Mouse (Mus musculus) heart, embryonic 14.5 days (tissue): Measurements from ENCODE around the gene Zbtb1. TPM values are rescaled to one million over a fixed set of nuclear protein-coding genes. Genes with fewer than 3 reads are reported as not detected.

ENCODE experiments used
- ATAC-seq: fragments of 200-750 bp; cut with Nextera tagmentation; 2 replicates; pipeline ENCODE4 v1.8.0; 2017; ENCODE audit warnings: low read depth, moderate TSS enrichment; ENCODE audit not compliant: insufficient number of reproducible peaks, insufficient read depth, low FRiP score
- H3K27ac ChIP-seq, 2 experiments: fragments of 200-500 bp in 1 of 2; fragments of 300-500 bp in 1 of 2; sonication (generic) in 1 of 2; replicated peaks in 1 of 2; 2 replicates each; pipeline ENCODE4 v1.5.1; 2012 to 2014; ENCODE audit warnings: low read depth in 2 of 2, low read length in 2 of 2, control low read depth in 1 of 2, mild to moderate bottlenecking in 1 of 2, mixed read lengths in 1 of 2; ENCODE audit not compliant: control insufficient read depth in 1 of 2, insufficient read depth in 1 of 2
- H3K27me3 ChIP-seq: fragments of 300-500 bp; sonication (generic); 2 replicates; pipeline ENCODE4 v1.6.1; 2014; ENCODE audit warnings: mild to moderate bottlenecking, low read length, control low read depth; ENCODE audit not compliant: control insufficient read depth, insufficient read depth
- H3K36me3 ChIP-seq: fragments of 300-500 bp; sonication (generic); 2 replicates; pipeline ENCODE4 v1.6.1; 2014; ENCODE audit warnings: mild to moderate bottlenecking, control low read depth, low read length, mixed read lengths; ENCODE audit not compliant: control insufficient read depth, insufficient read depth
- H3K4me1 ChIP-seq, 2 experiments: fragments of 200-500 bp in 1 of 2; fragments of 300-500 bp in 1 of 2; sonication (generic) in 1 of 2; 2 replicates each; pipeline ENCODE4 v1.6.1; 2012 to 2014; ENCODE audit warnings: low read length in 2 of 2, control low read depth in 1 of 2, mixed read lengths in 1 of 2; ENCODE audit not compliant: control insufficient read depth in 2 of 2, insufficient read depth in 2 of 2
- H3K4me2 ChIP-seq: fragments of 300-500 bp; sonication (generic); 2 replicates; pipeline ENCODE4 v1.6.1; 2014; ENCODE audit warnings: mild to moderate bottlenecking, low read length
- H3K4me3 ChIP-seq, 2 experiments: fragments of 200-500 bp in 1 of 2; fragments of 300-500 bp in 1 of 2; sonication (generic) in 1 of 2; 2 replicates each; pipeline ENCODE4 v1.5.1; 2012 to 2014; ENCODE audit warnings: low read length in 2 of 2, mild to moderate bottlenecking in 2 of 2, control low read depth in 1 of 2, low read depth in 1 of 2, moderate library complexity in 1 of 2; ENCODE audit not compliant: control insufficient read depth in 1 of 2, insufficient read depth in 1 of 2
- H3K9ac ChIP-seq: fragments of 300-500 bp; sonication (generic); 2 replicates; pipeline ENCODE4 v1.6.1; 2014; ENCODE audit warnings: mild to moderate bottlenecking, low read length
- H3K9me3 ChIP-seq: fragments of 300-500 bp; sonication (generic); 2 replicates; pipeline ENCODE4 v1.6.1; 2016; ENCODE audit warnings: low read length, control low read depth; ENCODE audit not compliant: control insufficient read depth
- WGBS: fragments of 180-500 bp; shearing (Covaris S2); extraction: QIAGEN DNeasy Blood & Tissue Kit; methylation state at CpG from one replicate; pipeline ENCODE4 v1.1.7; 2014; 5-methylcytosine and 5-hydroxymethylcytosine counted together
- polyA plus RNA-seq: library from polyadenylated mRNA; unstranded; fragments of >200 nt; fragmentation: Nextera tagmentation; extraction: Ambion mirVana; gene quantifications from 2 replicates; pipeline ENCODE4 v1.2.1, GENCODE M21; 2014

Gene Zbtb1
- polyA plus RNA-seq, 1 experiment from 2014 or later: 8.8 TPM

GRCm38 (mm10) chr12:76377726-76378125 lies 7.7 kb downstream of the Zbtb1 start:
- Histone ChIP-seq H3K4me3 (no peak overlapping the region), H3K36me3 (no peaks in the 10 kb centered on the region), H3K9me3 (no peaks in the 10 kb centered on the region), H3K27ac (peak overlapping the region; percentile 51 to 65; a peak in 3 of 4 replicates), H3K27me3 (no peaks in the 10 kb centered on the region), H3K4me2 (no peak overlapping the region), H3K4me1 (peaks cover 22 to 52% of the 10 kb centered on the region in 2 experiments), H3K9ac (no peak overlapping the region)
- WGBS: 88% methylated on average over 3 of the region's 3 CpGs
- ATAC-seq: no peak

GRCm38 (mm10) chr12:76378556-76378955 lies 8.5 kb downstream of the Zbtb1 start:
- H3K4me2 ChIP-seq: no peak overlapping the region; the same call in 1 of the 2 replicates
- H3K27ac ChIP-seq: peak overlapping the region; percentile 75 to 77
- H3K4me3 ChIP-seq: no peak overlapping the region
- ATAC-seq: no peak
- H3K27me3 ChIP-seq: no peaks in the 10 kb centered on the region
- 0 out of 2 replicates have a peak, but pooled peaks cover 1% of the 10 kb centered on the region for H3K36me3 ChIP-seq
- H3K4me1 ChIP-seq: peaks cover 20 to 47% of the 10 kb centered on the region in 2 experiments
- no peaks in the 10 kb centered on the region for H3K9me3 ChIP-seq
- 59% methylated on average over 5 of the region's 5 CpGs for WGBS
- no peak overlapping the region for H3K9ac ChIP-seq

- Histone ChIP-seq H3K27me3 (no peaks in the 10 kb centered on the region), H3K9ac (no peak overlapping the region), H3K36me3 (peaks cover 4% of the 10 kb centered on the region), H3K9me3 (no peaks in the 10 kb centered on the region), H3K4me2 (no peak overlapping the region), H3K4me3 (no peak overlapping the region), H3K27ac (peak overlapping the region in 1 of 2 experiments; percentile 20; a peak in 2 of 4 replicates), H3K4me1 (peaks cover 17 to 33% of the 10 kb centered on the region in 2 experiments)
- no peak for ATAC-seq
- 49% methylated on average over 7 of the region's 7 CpGs for WGBS
These were observed 10.1 kb downstream of the Zbtb1 start for GRCm38 (mm10) chr12:76380151-76380550.

GRCm38 (mm10) chr12:76385342-76385741 lies 15.3 kb downstream of the Zbtb1 start:
- H3K4me1 ChIP-seq: peaks cover 0 to under 1% of the 10 kb centered on the region in 2 experiments; a peak in 2 of 4 replicates
- no peak overlapping the region for H3K4me2 ChIP-seq
- no peak overlapping the region for H3K27ac ChIP-seq
- no peak overlapping the region for H3K4me3 ChIP-seq
- H3K9ac ChIP-seq: no peak overlapping the region
- no peak for ATAC-seq
- H3K27me3 ChIP-seq: no peaks in the 10 kb centered on the region
- peaks cover 45% of the 10 kb centered on the region for H3K36me3 ChIP-seq
- no peaks in the 10 kb centered on the region for H3K9me3 ChIP-seq
- 83% methylated on average over 8 of the region's 8 CpGs for WGBS

GRCm38 (mm10) chr12:76388794-76389193 lies 18.7 kb downstream of the Zbtb1 start:
- no peaks in the 10 kb centered on the region for H3K27me3 ChIP-seq
- H3K4me3 ChIP-seq: no peak overlapping the region
- no peaks in the 10 kb centered on the region for H3K9me3 ChIP-seq
- no peak overlapping the region for H3K4me2 ChIP-seq
- ATAC-seq: no peak
- H3K4me1 ChIP-seq: no peaks in the 10 kb centered on the region
- no peak overlapping the region for H3K27ac ChIP-seq
- H3K9ac ChIP-seq: no peak overlapping the region
- WGBS: 92% methylated on average over 11 of the region's 11 CpGs
- H3K36me3 ChIP-seq: peaks cover 46% of the 10 kb centered on the region

- Histone ChIP-seq H3K9me3 (no peaks in the 10 kb centered on the region), H3K27ac (no peak overlapping the region), H3K4me2 (no peak overlapping the region), H3K27me3 (no peaks in the 10 kb centered on the region), H3K9ac (no peak overlapping the region), H3K4me3 (no peak overlapping the region), H3K36me3 (peaks cover 32% of the 10 kb centered on the region), H3K4me1 (no peaks in the 10 kb centered on the region)
- ATAC-seq: no peak
- WGBS: 68% methylated on average over 3 of the region's 3 CpGs
These were observed 21.7 kb downstream of the Zbtb1 start for GRCm38 (mm10) chr12:76391595-76392271.

GRCm38 (mm10) chr12:76392979-76393378 lies 22.9 kb downstream of the Zbtb1 start:
- Histone ChIP-seq H3K36me3 (peaks cover 25% of the 10 kb centered on the region), H3K27ac (no peak overlapping the region), H3K9me3 (no peaks in the 10 kb centered on the region), H3K4me1 (no peaks in the 10 kb centered on the region), H3K4me2 (no peak overlapping the region), H3K27me3 (no peaks in the 10 kb centered on the region), H3K9ac (no peak overlapping the region), H3K4me3 (no peak overlapping the region)
- 73% methylated on average over 5 of the region's 5 CpGs for WGBS
- no peak for ATAC-seq

GRCm38 (mm10) chr12:76397281-76397680 lies 27.2 kb downstream of the Zbtb1 start:
- Histone ChIP-seq H3K27ac (no peak overlapping the region), H3K4me1 (0 out of 4 replicates have a peak, but pooled peaks cover 0 to 2% of the 10 kb centered on the region in 2 experiments), H3K36me3 (0 out of 2 replicates have a peak, but pooled peaks cover 5% of the 10 kb centered on the region), H3K4me3 (no peak overlapping the region), H3K27me3 (no peaks in the 10 kb centered on the region), H3K9me3 (no peaks in the 10 kb centered on the region), H3K9ac (no peak overlapping the region), H3K4me2 (no peak overlapping the region)
- 92% methylated on average over 5 of the region's 5 CpGs for WGBS
- no peak for ATAC-seq
